Mouse (Mus musculus): ENCODE measurements around the gene Tmem210.

DNA sequence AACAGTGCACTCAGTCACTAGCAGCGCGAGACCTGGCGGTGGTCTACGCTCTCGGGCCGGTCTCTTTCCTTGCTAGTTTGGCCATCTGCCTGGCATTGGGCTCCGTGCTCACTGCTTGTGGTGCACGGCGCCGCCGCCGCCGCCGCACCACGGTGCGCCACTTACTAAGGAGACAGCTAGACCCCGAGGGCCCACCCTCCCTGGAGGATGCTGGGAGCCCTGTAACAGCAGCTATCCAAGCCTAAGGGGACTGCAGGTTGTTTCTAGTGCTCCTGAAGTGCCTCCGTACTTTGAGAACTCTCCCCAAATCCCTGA is 2.8 kb downstream of the Tmem210 start:
- TF ChIP-seq CTCF (IDR thresholded peaks at IDR 0.05; ENCODE audit: borderline replicate concordance, insufficient read depth, low read depth, low read length) (no peak), POLR2A (IDR thresholded peaks at IDR 0.05; ENCODE audit: borderline replicate concordance, insufficient read depth, low read length) (no peak)
